Mouse (Mus musculus) cerebellum, adult 2 months (tissue): Measurements from ENCODE around the gene Gfra1.

ENCODE experiments used
- CTCF ChIP-seq: fragments of 200-500 bp; IDR thresholded peaks from 2 replicates; pipeline ENCODE4 v1.5.1; 2011; ENCODE audit warnings: low read depth, mild to moderate bottlenecking, control low read depth, low read length, moderate library complexity, borderline replicate concordance; ENCODE audit not compliant: insufficient read depth
- POLR2A ChIP-seq: fragments of 200-500 bp; IDR thresholded peaks from 2 replicates; pipeline ENCODE4 v1.6.1; 2011; ENCODE audit warnings: low read length, control low read depth, borderline replicate concordance; ENCODE audit not compliant: insufficient read depth

DNA sequence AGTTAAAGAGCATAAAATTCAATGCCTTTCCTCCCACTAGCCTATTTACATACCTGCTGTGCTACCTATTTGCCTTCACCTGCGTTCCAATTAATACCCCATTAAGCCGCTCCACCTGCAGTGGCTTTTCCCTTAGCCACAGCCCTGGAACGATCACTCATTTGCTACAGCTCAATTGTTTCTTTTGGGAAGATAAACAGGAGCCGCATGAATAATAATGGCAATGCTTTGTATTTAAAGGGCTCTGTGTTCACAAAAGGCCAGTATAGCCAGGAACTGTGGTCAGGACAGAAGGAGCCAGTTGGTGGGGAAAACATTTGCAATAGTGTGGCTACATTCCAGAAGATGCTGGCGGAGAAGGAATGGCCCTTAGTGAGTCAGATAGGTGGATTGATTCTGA lies 141.1 kb downstream of the Gfra1 start:
- TF ChIP-seq CTCF, result no peak
- no peak for TF ChIP-seq POLR2A
